28 mouse cellular contexts compared by ENCODE assay signal in genomic region chr4:44023681-44024080, GRCm38 (mm10). TPM values are rescaled to one million over a fixed set of nuclear protein-coding genes. Genes with fewer than 3 reads are reported as not detected.
DNase-seq lines count a peak whose midpoint lies in the region; ATAC-seq lines count a peak whose summit lies in the region.
"Had no signal": no experiment of that assay in that cellular context is flagged by ENCODE, and none has a peak within 500 bp of the region (broad histone marks: within the 10 kb centered on the region; RNA-seq: fewer than 3 reads in every experiment).

No protein-coding gene starts in this region.

- peaks cover 9% of the 10 kb centered on the region; the same call in 1 of the 2 replicates for H3K9me3 ChIP-seq in forebrain, embryonic 10.5 days
- no peaks in the 10 kb centered on the region for H3K9me3 ChIP-seq in forebrain, embryonic 11.5 days (ENCODE audit: control insufficient read depth, low read length)
- H3K9me3 ChIP-seq: embryonic facial prominence, embryonic 12.5 days; heart, embryonic 13.5 days; hindbrain, embryonic 12.5 days; hindbrain, embryonic 15.5 days had no signal

- peaks cover 99% of the 10 kb centered on the region for H3K27me3 ChIP-seq in forebrain, embryonic 10.5 days (ENCODE audit: poor library complexity, severe bottlenecking)
- peaks cover 33% of the 10 kb centered on the region for H3K27me3 ChIP-seq in forebrain, embryonic 11.5 days (ENCODE audit: control insufficient read depth, insufficient read depth, low read length)
- H3K27me3 ChIP-seq: embryonic facial prominence, embryonic 12.5 days; heart, embryonic 13.5 days; hindbrain, embryonic 12.5 days; hindbrain, embryonic 15.5 days had no signal

- peak; percentile 2 to 17 for DNase-seq in adrenal gland, adult (ENCODE audit: inconsistent age in 2 of 2, low spot score in 1 of 2)
- DNase-seq in adrenal gland, postnatal 10 days, result no peak
- DNase-seq in forebrain, embryonic 10.5 days (ENCODE audit: extremely low spot score, low spot score), result peak; percentile 13
- DNase-seq in forebrain, embryonic 11.5 days (ENCODE audit: low spot score), result no peak
- peak; percentile 2 for DNase-seq in heart, postnatal 4 days
- DNase-seq in heart, postnatal 36 days, result no peak
- peak; percentile 7 for DNase-seq in urinary bladder, postnatal 10 days (ENCODE audit: low spot score)
- no peak for DNase-seq in urinary bladder, postnatal 36 days (ENCODE audit: low spot score in 2 of 2)
- DNase-seq: adrenal gland, postnatal 14 days; cerebellum, adult 11 months; cerebellum, adult 8-10 months; cerebellum, postnatal 14 days; forebrain, postnatal 0 days; gastrocnemius, adult 2 months; gastrocnemius, postnatal 14 days; heart, adult 18-20 months had no signal

- H3K27ac ChIP-seq in forebrain, embryonic 10.5 days, result no peak overlapping the region
- H3K27ac ChIP-seq in forebrain, embryonic 11.5 days (ENCODE audit: low read depth, low read length), result no peak overlapping the region
- H3K27ac ChIP-seq: embryonic facial prominence, embryonic 12.5 days; gastrocnemius, adult 2 months; heart, embryonic 13.5 days; hindbrain, embryonic 12.5 days; hindbrain, embryonic 15.5 days had no signal

- 96% methylated on average over 9 of the region's 9 CpGs for WGBS in forebrain, embryonic 10.5 days
- WGBS in forebrain, embryonic 11.5 days, result 97% methylated on average over 9 of the region's 9 CpGs

- H3K4me3 ChIP-seq in forebrain, embryonic 10.5 days, result no peak overlapping the region
- no peak overlapping the region for H3K4me3 ChIP-seq in forebrain, embryonic 11.5 days (ENCODE audit: low read depth, low read length)
- H3K4me3 ChIP-seq: embryonic facial prominence, embryonic 12.5 days; erythroblast, embryonic 14.5 days; gastrocnemius, adult 2 months; heart, embryonic 13.5 days; hindbrain, embryonic 12.5 days; hindbrain, embryonic 15.5 days had no signal

- no peak for ATAC-seq in forebrain, embryonic 11.5 days (replicated peaks; ENCODE audit: low FRiP score)
- ATAC-seq: activated CD4-positive, CD25-positive, alpha-beta regulatory T cell, adult 4 months; forebrain, embryonic 14.5 days; forebrain, postnatal 0 days; intestine, postnatal 0 days had no signal

- peaks cover 100% of the 10 kb centered on the region for H3K36me3 ChIP-seq in forebrain, embryonic 10.5 days (replicated peaks)
- H3K36me3 ChIP-seq in forebrain, embryonic 11.5 days (ENCODE audit: control insufficient read depth, insufficient read depth, low read length), result peaks cover 21% of the 10 kb centered on the region

- H3K4me1 ChIP-seq in forebrain, embryonic 10.5 days, result peaks cover 11% of the 10 kb centered on the region
- peaks cover 5% of the 10 kb centered on the region for H3K4me1 ChIP-seq in forebrain, embryonic 11.5 days (replicated peaks; ENCODE audit: control insufficient read depth, insufficient read depth, low read length)
- H3K4me1 ChIP-seq: hindbrain, embryonic 12.5 days; hindbrain, embryonic 15.5 days had no signal

- H3K4me2 ChIP-seq in forebrain, embryonic 11.5 days (ENCODE audit: low read depth, low read length, severe bottlenecking), result no peak overlapping the region
- H3K4me2 ChIP-seq: embryonic facial prominence, embryonic 12.5 days; heart, embryonic 13.5 days; hindbrain, embryonic 12.5 days; hindbrain, embryonic 15.5 days had no signal

- H3K9ac ChIP-seq in forebrain, embryonic 11.5 days (ENCODE audit: low read length), result no peak overlapping the region
- H3K9ac ChIP-seq: embryonic facial prominence, embryonic 12.5 days; forebrain, postnatal 0 days; heart, embryonic 13.5 days; hindbrain, embryonic 12.5 days; hindbrain, embryonic 15.5 days had no signal

- intact Hi-C loops in heart, postnatal 36 days (cut with DNase I), result no loop called here

RNA-seq across cellular contexts. Expression of gene Clta, which starts 19.4 kb away (rescaled TPM):
- 100 to 1,000 TPM; 156 to 174 TPM for total RNA-seq in adrenal gland, postnatal 10 days (2021)
- 176 and 179 TPM in 2 replicates for polyA plus RNA-seq in forebrain, embryonic 10.5 days (2016; fragmentation: Nextera tagmentation; extraction: Ambion mirVana)
- 211 and 223 TPM in 2 replicates for polyA plus RNA-seq in forebrain, embryonic 11.5 days (2014; fragmentation: Nextera tagmentation; extraction: Ambion mirVana)
- total RNA-seq in heart, postnatal 4 days (2021), result 100 to 1,000 TPM; 108 TPM
- 10 to 100 TPM; 81.1 to 85.3 TPM for total RNA-seq in heart, postnatal 36 days (2021)

RNA-seq across cellular contexts. Expression of gene Ccin, which starts 40.4 kb away (rescaled TPM):
- not detected for total RNA-seq in adrenal gland, postnatal 10 days (2021)
- polyA plus RNA-seq in forebrain, embryonic 10.5 days (2016; fragmentation: Nextera tagmentation; extraction: Ambion mirVana), result not detected in 2 replicates
- not detected in 2 replicates for polyA plus RNA-seq in forebrain, embryonic 11.5 days (2014; fragmentation: Nextera tagmentation; extraction: Ambion mirVana)
- total RNA-seq in heart, postnatal 4 days (2021), result under 1 TPM; 0.26 to 0.47 TPM
- total RNA-seq in heart, postnatal 36 days (2021), result under 1 TPM in 1 of 2 experiments, not detected in 1; 0.14 TPM
- total RNA-seq: adrenal gland, adult 18-20 months; adrenal gland, postnatal 14 days; gastrocnemius, adult 2 months; heart, adult 18-20 months; hematopoietic stem cell, adult 5-6 weeks had no signal
- polyA plus RNA-seq: embryonic facial prominence, embryonic 12.5 days; erythroblast, embryonic 14.5 days; forebrain, embryonic 14.5 days; forebrain, postnatal 0 days; heart, embryonic 13.5 days; heart, embryonic 16.5 days; hindbrain, embryonic 12.5 days; hindbrain, embryonic 15.5 days; intestine, embryonic 14.5 days; intestine, postnatal 0 days had no signal

Comparison
In these comparisons a context has a peak if more than half of its experiments do, and no peak if none do; other contexts are left out.
1. DNase-seq: peak in adrenal gland, adult (2 of 2), forebrain, embryonic 10.5 days (single experiment), heart, postnatal 4 days (single experiment) and urinary bladder, postnatal 10 days (single experiment); none in adrenal gland, postnatal 10 days (single experiment), forebrain, embryonic 11.5 days (single experiment), heart, postnatal 36 days (0 of 2) and urinary bladder, postnatal 36 days (0 of 2).